Mouse (Mus musculus) ES-Bruce4 (cell line): ENCODE results near the gene Pcyox1.

Source experiments
- CTCF ChIP-seq: IDR thresholded peaks from one replicate; pipeline ENCODE4 v1.8.1; 2011; ENCODE audit warnings: low read depth, low read length
- EP300 ChIP-seq: IDR thresholded peaks from 2 replicates; pipeline ENCODE4 v1.6.1; 2011; ENCODE audit warnings: low read depth, low read length; ENCODE audit not compliant: insufficient read depth
- POLR2A ChIP-seq: IDR thresholded peaks from one replicate; pipeline ENCODE4 v1.8.1; 2011; ENCODE audit warnings: low read length; ENCODE audit not compliant: insufficient read depth

- TF ChIP-seq CTCF = no peak
- no peak for TF ChIP-seq EP300
- TF ChIP-seq POLR2A = no peak
Observed at GRCm38 (mm10) chr6:86360691-86361090, 36.3 kb downstream of the Pcyox1 start.
